Mouse (Mus musculus) embryonic facial prominence, embryonic 11.5 days (tissue): ENCODE data around the gene Robo1. TPM values are rescaled to one million over a fixed set of nuclear protein-coding genes. Genes with fewer than 3 reads are reported as not detected.

Experiments used
- ATAC-seq: fragments of 200-750 bp; cut with Nextera tagmentation; replicated peaks from 2 replicates; pipeline ENCODE4 v1.8.0; 2017; ENCODE audit warnings: low read depth; ENCODE audit not compliant: insufficient number of reproducible peaks, low FRiP score, low TSS enrichment
- DNase-seq: peaks from one replicate; pipeline ENCODE4 v3.0.0-alpha.2; 2015; ENCODE audit warnings: low spot score
- H3K27ac ChIP-seq: fragments of 300-500 bp; sonication (generic); replicated peaks from 2 replicates; pipeline ENCODE4 v1.5.1; 2014; ENCODE audit warnings: mild to moderate bottlenecking, low read depth, low read length, control low read depth
- H3K27me3 ChIP-seq: fragments of 300-500 bp; sonication (generic); 2 replicates; pipeline ENCODE4 v1.6.1; 2014; ENCODE audit warnings: mild to moderate bottlenecking, low read length, moderate library complexity, mixed read lengths; ENCODE audit not compliant: control insufficient read depth, insufficient read depth
- H3K36me3 ChIP-seq: fragments of 300-500 bp; sonication (generic); replicated peaks from 2 replicates; pipeline ENCODE4 v1.6.1; 2014; ENCODE audit warnings: low read depth, mild to moderate bottlenecking, low read length, moderate library complexity, mixed read lengths; ENCODE audit not compliant: control insufficient read depth, insufficient read depth
- H3K4me1 ChIP-seq: fragments of 300-500 bp; sonication (generic); 2 replicates; pipeline ENCODE4 v1.6.1; 2014; ENCODE audit warnings: low read length, mixed read lengths; ENCODE audit not compliant: control insufficient read depth, insufficient read depth
- H3K4me2 ChIP-seq: fragments of 300-500 bp; sonication (generic); 2 replicates; pipeline ENCODE4 v1.6.1; 2014; ENCODE audit warnings: low read depth, mild to moderate bottlenecking, control low read depth, low read length, moderate library complexity
- H3K4me3 ChIP-seq: fragments of 300-500 bp; sonication (generic); 2 replicates; pipeline ENCODE4 v1.5.1; 2014; ENCODE audit warnings: low read depth, low read length, control low read depth
- H3K9ac ChIP-seq: fragments of 300-500 bp; sonication (generic); replicated peaks from 2 replicates; pipeline ENCODE4 v1.6.1; 2014; ENCODE audit warnings: mild to moderate bottlenecking, control low read depth, low read length
- H3K9me3 ChIP-seq: fragments of 300-500 bp; sonication (generic); replicated peaks from 2 replicates; pipeline ENCODE4 v1.6.1; 2016; ENCODE audit warnings: mild to moderate bottlenecking, low read length, inconsistent platforms, mixed read lengths; ENCODE audit not compliant: control insufficient read depth
- WGBS: fragments of 180-500 bp; shearing (Covaris S2); extraction: QIAGEN DNeasy Blood & Tissue Kit; methylation state at CpG from one replicate; pipeline ENCODE4 v1.1.7; 2014; 5-methylcytosine and 5-hydroxymethylcytosine counted together
- polyA plus RNA-seq: library from polyadenylated mRNA; unstranded; fragments of >200 nt; fragmentation: Nextera tagmentation; extraction: Ambion mirVana; gene quantifications from 2 replicates; pipeline ENCODE4 v1.2.1, GENCODE M21; 2014

The Robo1 gene
- polyA plus RNA-seq, 1 experiment from 2014 or later = 50.0 TPM

DNA sequence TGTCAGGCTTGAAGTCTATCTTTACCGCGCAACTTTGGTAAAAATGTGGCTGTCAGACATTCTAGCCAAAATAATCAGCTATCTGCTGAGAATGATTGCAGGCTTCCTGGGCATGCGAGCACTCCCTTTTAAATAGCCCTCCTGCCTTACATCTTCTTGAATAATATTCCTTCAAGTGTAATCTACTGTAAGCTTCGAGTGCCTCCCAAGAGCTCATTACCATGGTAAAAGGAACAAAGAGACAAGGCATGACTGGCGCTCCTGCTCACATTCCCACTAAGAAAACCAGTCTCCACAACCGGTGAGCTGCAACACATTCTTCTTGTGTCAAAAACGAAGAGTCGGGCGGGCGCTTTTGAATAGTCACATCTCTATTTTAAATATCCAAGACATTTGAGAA, 314.8 kb downstream of the Robo1 start:
- H3K4me2 ChIP-seq = no peak overlapping the region
- DNase-seq = no peak
- no peak overlapping the region for H3K27ac ChIP-seq
- no peaks in the 10 kb centered on the region for H3K4me1 ChIP-seq
- no peaks in the 10 kb centered on the region for H3K9me3 ChIP-seq
- no peak overlapping the region for H3K4me3 ChIP-seq
- no peaks in the 10 kb centered on the region for H3K36me3 ChIP-seq
- no peak for ATAC-seq
- no peak overlapping the region for H3K9ac ChIP-seq
- 78% methylated on average over 10 of the region's 10 CpGs for WGBS
- no peaks in the 10 kb centered on the region for H3K27me3 ChIP-seq

DNA sequence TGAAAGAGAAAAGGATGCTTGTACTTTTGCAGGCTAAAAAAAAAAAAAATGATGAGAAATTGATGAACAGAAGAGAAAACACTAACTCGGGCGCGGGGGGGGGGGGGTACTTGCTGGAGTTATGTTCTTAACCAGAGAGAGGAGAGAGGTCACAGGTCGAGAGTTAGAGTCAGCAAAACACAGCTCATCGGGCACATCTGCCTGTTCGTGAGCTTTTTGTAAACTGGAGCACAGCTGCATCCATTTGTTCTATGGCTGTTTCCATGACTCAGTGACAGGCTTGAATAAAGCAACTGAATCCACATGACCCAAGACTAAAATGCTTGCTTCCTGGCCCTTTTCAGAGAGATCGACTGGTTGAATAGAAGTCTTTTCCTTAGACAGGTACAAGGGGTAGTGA, 325.7 kb downstream of the Robo1 start:
- Histone ChIP-seq H3K4me2 (no peak overlapping the region), H3K4me3 (no peak overlapping the region), H3K4me1 (no peaks in the 10 kb centered on the region), H3K27ac (no peak overlapping the region), H3K36me3 (no peaks in the 10 kb centered on the region), H3K27me3 (no peaks in the 10 kb centered on the region), H3K9me3 (no peaks in the 10 kb centered on the region), H3K9ac (no peak overlapping the region)
- ATAC-seq (no peak), DNase-seq (no peak)
- 47% methylated on average over 6 of the region's 7 CpGs for WGBS

DNA sequence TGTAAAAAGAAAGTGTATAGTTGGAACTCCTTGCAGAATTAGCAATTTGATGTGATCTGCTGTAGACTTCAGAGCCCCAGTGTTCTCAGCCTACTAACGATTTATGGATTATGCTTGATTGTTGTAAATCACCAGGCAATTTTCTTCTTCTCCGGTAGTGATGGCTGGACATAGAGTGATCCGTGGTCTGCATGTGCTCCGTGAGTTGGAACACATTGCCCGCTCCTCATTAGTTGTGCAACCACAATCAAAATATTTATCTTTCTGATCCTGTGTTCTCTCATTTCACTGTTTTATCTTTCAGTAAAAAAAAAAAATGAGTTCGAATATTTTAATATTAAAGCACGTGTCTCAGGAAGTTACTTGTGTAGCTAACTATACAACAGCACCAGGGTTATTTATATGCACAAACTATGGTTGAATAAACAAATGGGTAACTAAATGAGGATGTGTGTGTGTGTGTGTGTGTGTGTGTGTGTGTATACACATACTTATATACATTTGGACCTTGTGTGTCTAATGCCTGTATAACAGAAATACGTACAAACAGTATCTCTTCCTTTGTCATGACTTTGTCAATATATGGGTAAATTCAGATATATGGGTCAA, 331.3 kb downstream of the Robo1 start:
- Histone ChIP-seq H3K9me3 (no peaks in the 10 kb centered on the region), H3K27ac (no peak overlapping the region), H3K9ac (no peak overlapping the region), H3K36me3 (no peaks in the 10 kb centered on the region), H3K4me1 (no peaks in the 10 kb centered on the region), H3K4me3 (no peak overlapping the region), H3K4me2 (no peak overlapping the region), H3K27me3 (no peaks in the 10 kb centered on the region)
- ATAC-seq (no peak), DNase-seq (no peak)
- WGBS = 59% methylated on average over 8 of the region's 8 CpGs

DNA sequence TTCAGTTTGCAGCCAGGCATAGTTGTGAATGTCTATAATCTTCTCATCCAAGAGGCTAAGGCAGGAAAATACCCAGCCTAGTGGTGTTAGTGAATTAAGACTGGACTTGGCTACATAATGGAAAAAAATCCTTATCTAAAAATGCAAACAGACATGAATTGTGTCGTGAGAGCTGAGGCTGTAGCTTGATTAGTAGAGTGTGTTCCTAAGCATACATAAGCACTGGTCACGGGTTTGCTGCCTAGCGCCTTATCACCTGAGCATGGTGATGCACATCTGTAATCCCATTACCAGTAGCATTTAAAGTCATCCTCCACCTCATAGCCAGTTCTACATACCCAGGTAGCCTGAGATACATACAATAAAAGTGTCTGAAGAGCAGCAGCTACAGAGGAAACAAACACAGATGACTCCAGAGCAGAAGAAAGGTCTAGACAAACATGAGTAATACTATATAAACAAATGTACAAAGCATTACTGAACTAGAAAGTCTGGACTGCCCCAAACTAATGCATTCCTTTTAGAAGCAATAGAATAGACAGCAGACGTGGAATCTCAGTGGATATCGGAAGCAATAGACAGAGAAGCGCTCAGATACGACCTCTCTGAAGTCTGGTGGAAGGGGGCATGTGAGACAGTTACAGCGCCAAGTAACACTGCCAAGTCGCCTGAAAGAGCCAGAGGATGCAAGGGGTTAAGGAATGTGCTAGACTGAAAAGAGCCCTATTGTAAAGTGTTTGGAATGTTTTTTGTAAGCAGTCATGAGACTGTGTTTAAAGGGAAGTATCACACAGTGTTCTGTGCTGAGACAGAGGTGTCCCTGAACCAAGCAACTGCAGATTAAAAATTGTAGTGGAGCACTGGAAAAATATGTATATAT, 333.1 kb downstream of the Robo1 start:
- 76% methylated on average over 9 of the region's 9 CpGs for whole genome bisulfite sequencing

DNA sequence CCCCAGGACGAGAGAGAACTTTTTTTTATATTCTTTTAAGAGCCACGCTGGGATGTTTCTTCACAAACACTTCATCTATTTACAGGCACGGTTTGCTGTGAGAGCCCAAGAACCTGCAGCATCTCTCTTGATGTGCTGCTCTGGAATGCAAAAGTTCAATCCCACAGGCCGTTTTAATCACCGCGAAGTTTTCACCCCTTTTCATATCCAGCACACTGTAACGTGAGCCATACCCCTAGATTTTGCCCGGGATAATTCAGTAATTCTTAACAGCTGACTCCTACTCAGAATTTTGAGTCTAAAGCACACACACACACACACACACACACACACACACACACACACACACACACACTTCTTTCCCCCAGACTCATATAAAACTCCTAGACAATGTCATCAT, 337.8 kb downstream of the Robo1 start:
- DNase-seq = peak; percentile 90
- 14% methylated on average over 8 of the region's 8 CpGs for WGBS
- Histone ChIP-seq H3K4me1 (no peaks in the 10 kb centered on the region), H3K27me3 (no peaks in the 10 kb centered on the region), H3K36me3 (no peaks in the 10 kb centered on the region), H3K4me3 (no peak overlapping the region), H3K27ac (no peak overlapping the region; the same call in 1 of the 2 replicates), H3K4me2 (peak overlapping the region; percentile 25; the same call in 1 of the 2 replicates), H3K9ac (no peak overlapping the region), H3K9me3 (no peaks in the 10 kb centered on the region)
- ATAC-seq = 0 out of 2 replicates have a peak, but pooled peaks have one; percentile 56

More for the DNA sequence above, 333.1 kb downstream of the Robo1 start:
- no peak overlapping the region for H3K4me2 ChIP-seq
- no peaks in the 10 kb centered on the region for H3K9me3 ChIP-seq
- no peak for DNase-seq
- H3K4me3 ChIP-seq = no peak overlapping the region
- H3K27me3 ChIP-seq = no peaks in the 10 kb centered on the region
- ATAC-seq = no peak
- H3K27ac ChIP-seq = no peak overlapping the region
- no peaks in the 10 kb centered on the region for H3K36me3 ChIP-seq
- H3K9ac ChIP-seq = no peak overlapping the region
- H3K4me1 ChIP-seq = no peaks in the 10 kb centered on the region

DNA sequence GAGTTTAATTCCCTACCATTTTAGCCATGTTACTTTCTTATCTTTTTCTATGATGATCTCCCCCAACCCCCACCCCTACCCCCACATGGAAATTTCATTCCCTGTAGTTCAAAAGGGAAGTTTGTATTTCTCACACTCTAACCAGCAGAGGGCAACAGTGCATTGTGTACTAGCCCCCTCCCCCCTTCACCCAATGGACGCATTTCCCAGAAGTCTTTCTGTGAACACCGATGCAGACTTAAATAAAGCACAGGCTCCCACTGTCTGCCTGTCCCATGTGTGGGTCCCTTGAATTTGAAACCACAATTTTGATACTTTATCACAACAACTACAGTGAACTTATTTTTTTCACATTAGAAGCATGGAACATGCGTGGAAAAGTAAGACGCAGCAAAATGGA, 341.2 kb downstream of the Robo1 start:
- H3K36me3 ChIP-seq = no peaks in the 10 kb centered on the region
- H3K27me3 ChIP-seq = no peaks in the 10 kb centered on the region
- H3K4me2 ChIP-seq = no peak overlapping the region
- no peak overlapping the region for H3K4me3 ChIP-seq
- H3K9ac ChIP-seq = no peak overlapping the region
- ATAC-seq = 0 out of 2 replicates have a peak, but pooled peaks have one; percentile 58
- 41% methylated on average over 4 of the region's 4 CpGs for WGBS
- H3K4me1 ChIP-seq = no peaks in the 10 kb centered on the region
- H3K9me3 ChIP-seq = no peaks in the 10 kb centered on the region
- DNase-seq = peak; percentile 88
- no peak overlapping the region for H3K27ac ChIP-seq

DNA sequence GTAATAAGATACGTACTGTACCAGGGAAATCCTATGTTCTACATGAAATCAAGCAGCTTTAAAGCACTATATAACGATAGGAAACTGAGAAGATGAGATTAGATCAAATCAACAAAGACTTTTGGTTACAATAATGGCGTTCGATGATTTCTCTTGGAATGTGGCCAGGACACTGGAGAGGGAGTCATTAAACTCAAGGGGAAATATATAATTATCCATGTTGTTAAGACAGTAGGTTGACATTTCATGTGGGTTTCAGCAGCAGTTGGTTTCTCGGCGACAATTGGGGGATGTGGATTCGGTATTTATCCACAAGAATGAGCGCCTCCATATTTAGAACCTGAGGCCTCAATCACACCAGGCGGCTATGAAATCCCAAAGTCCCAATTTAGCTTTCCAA, 347.3 kb downstream of the Robo1 start:
- DNase-seq (no peak), ATAC-seq (no peak)
- Histone ChIP-seq H3K4me2 (no peak overlapping the region), H3K36me3 (no peaks in the 10 kb centered on the region), H3K27ac (no peak overlapping the region), H3K27me3 (no peaks in the 10 kb centered on the region), H3K9ac (no peak overlapping the region), H3K9me3 (no peaks in the 10 kb centered on the region), H3K4me1 (no peaks in the 10 kb centered on the region), H3K4me3 (no peak overlapping the region)
- 76% methylated on average over 9 of the region's 9 CpGs for WGBS

DNA sequence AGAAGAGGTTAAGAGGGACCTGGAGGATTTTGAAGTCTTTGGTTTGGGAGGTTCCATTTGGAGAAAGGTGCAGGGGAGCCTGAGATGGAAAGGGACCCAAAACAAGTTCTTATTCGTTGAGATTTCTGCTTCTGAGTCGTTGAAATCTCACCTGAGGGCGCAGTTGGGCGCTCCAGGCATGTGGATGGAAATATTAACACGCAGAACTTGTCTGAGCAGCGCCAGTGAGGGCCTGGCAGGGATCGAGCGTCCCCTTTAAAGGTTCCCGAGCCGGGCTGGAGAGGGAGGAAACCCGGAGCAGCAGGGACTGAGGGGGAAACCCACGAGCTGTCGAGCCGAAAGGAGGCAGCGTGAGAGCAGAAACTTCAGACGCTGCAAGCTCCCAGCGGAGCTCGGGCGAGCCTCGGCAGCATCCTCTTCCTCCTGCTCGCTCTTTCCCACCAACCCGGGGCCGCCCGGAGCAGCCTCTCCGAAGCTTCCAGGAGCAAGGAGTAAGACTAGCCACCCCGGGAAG, 354.8 kb downstream of the Robo1 start:
- no peaks in the 10 kb centered on the region for H3K9me3 ChIP-seq
- under 1% methylated on average over 23 of the region's 26 CpGs for WGBS
- peak overlapping the region; percentile 94 for H3K27ac ChIP-seq
- H3K4me1 ChIP-seq = no peaks in the 10 kb centered on the region
- no peaks in the 10 kb centered on the region for H3K36me3 ChIP-seq
- peak; percentile 92 for DNase-seq
- ATAC-seq = peak; percentile 90
- peak overlapping the region; percentile 90 for H3K4me3 ChIP-seq
- H3K27me3 ChIP-seq = no peaks in the 10 kb centered on the region
- H3K9ac ChIP-seq = peak overlapping the region; percentile 89
- peak overlapping the region; percentile 46 for H3K4me2 ChIP-seq
